Mouse (Mus musculus): Measurements from ENCODE around the gene Mfap5. TPM values are rescaled to one million over a fixed set of nuclear protein-coding genes. Genes with fewer than 3 reads are reported as not detected.

The Mfap5 gene
- polyA plus RNA-seq, 1 experiment: 0.32 TPM

DNA sequence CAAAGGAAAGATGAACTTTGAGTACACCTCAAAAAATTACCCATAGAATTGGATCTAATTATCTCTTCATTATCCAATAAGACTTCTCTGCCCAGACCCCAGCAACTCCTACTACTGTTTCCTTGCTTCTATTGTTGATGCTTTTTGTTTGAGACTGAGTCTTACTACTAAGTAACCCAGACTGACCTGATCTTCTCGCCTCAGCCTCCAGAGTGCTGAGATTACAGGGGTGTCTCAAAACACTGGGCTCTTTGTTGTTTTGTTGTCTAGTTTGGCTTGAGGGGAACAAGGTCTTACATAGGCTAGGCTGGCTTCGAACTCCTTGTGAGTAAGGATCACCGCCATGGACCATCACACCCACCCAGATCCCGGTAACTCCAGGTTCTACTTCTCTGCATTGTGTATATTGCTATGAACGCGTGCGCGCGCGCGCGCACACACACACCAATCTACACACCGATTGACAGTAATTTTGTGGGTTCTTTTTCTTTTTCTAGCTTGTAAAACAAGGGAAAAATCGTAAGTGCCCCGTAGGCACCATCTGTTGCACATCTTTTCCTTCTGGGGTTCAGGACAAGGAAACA lies 14.6 kb upstream of the Mfap5 start:
- TF ChIP-seq CTCF (IDR thresholded peaks at IDR 0.05; ENCODE audit: low read depth, low read length) (no peak), POLR2A (IDR thresholded peaks at IDR 0.05; ENCODE audit: borderline replicate concordance, low read depth, low read length) (no peak)
- Histone ChIP-seq H3K27ac (ENCODE audit: insufficient read depth, low read depth, low read length) (no peak overlapping the region), H3K4me1 (ENCODE audit: control insufficient read depth, insufficient read depth, low read length) (peaks cover 6% of the 10 kb centered on the region), H3K4me3 (ENCODE audit: insufficient read depth, low read length) (peak overlapping the region; percentile 58)

DNA sequence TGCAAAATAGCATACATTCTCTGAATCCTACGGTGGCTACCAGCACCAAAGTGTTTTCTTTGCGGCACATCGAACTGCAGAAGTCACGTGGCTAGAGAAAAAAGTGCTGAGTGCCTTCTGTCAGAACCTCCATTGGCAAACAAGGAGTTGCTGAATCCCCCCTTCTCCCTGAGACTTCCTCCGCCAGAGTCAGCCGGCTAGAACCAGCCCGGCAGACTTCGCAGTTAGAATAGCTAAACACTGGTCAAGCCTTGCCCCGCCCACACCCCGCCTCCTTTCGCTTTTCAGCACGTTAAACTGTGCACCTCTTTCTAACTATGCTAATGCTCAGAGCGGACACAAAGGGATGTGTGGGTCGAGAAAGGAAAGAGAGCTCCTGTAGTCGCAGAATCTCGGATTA lies 14.1 kb upstream of the Mfap5 start:
- Histone ChIP-seq H3K4me1 (ENCODE audit: control insufficient read depth, insufficient read depth, low read length) (peaks cover 6% of the 10 kb centered on the region), H3K4me3 (ENCODE audit: insufficient read depth, low read length) (peak overlapping the region; percentile 58)
- no peak for TF ChIP-seq POLR2A (IDR thresholded peaks at IDR 0.05; ENCODE audit: borderline replicate concordance, low read depth, low read length)
- no peak for TF ChIP-seq CTCF (IDR thresholded peaks at IDR 0.05; ENCODE audit: low read depth, low read length)

DNA sequence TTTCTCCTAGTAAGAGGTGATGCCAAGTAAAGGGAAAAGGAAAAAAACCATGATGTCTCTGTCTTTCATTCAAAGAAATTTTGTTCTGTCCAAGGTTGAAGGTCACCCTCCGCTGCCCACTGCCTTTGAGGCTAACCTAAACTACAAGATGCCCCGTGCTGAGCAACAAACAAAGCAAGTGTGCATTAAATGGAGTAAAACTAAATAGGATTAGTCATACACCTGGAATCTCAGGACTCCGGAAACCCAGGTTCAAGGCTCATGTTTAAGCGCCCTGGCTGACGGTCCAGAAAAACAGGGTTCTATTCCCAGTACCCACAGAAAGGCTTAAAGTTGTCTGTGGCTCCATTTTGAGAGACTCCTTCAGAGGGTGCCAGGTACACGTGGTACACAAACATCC lies 13.2 kb upstream of the Mfap5 start:
- no peak for TF ChIP-seq POLR2A (IDR thresholded peaks at IDR 0.05; ENCODE audit: borderline replicate concordance, low read depth, low read length)
- no peak for TF ChIP-seq CTCF (IDR thresholded peaks at IDR 0.05; ENCODE audit: low read depth, low read length)
- H3K27ac ChIP-seq (ENCODE audit: insufficient read depth, low read depth, low read length): no peak overlapping the region
- H3K4me3 ChIP-seq (ENCODE audit: insufficient read depth, low read length): no peak overlapping the region
- peaks cover 6% of the 10 kb centered on the region for H3K4me1 ChIP-seq (ENCODE audit: control insufficient read depth, insufficient read depth, low read length)

More for the DNA sequence above, 14.1 kb upstream of the Mfap5 start:
- H3K27ac ChIP-seq (ENCODE audit: insufficient read depth, low read depth, low read length): no peak overlapping the region

DNA sequence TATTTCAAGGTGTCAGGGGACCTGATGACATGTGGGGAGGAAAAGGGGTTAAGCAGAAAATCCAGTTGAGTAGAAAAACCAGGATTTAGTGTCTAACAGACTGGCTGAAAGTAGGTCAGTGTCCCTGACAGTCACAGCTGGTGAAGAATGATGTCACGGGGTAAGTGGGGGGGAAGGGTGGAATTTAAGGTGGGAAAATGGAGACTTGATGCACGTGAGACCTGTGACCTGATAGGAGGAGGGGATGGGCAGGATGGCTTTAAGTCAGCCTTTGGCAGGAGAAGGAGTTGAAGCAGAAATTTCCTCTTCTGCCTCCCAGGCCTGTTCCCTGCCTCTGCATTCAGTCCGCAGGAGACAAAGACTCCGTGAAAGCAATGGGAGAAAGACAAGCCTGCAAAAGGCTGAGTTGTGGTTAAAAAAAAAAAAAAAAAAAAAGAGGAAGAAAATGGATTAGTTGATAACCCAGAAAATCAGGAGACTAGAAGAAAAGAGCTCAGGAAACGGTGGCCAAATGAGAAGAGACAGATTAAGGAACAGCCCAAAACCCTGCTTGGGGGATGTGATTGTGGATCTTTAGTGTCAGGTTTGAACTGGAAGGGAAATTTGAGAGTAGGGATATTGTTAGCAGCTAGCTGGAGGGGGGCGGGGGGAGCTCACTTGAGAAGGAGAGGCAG lies 11.7 kb upstream of the Mfap5 start:
- H3K4me3 ChIP-seq (ENCODE audit: insufficient read depth, low read length): no peak overlapping the region
- peaks cover 6% of the 10 kb centered on the region for H3K4me1 ChIP-seq (ENCODE audit: control insufficient read depth, insufficient read depth, low read length)
- no peak for TF ChIP-seq POLR2A (IDR thresholded peaks at IDR 0.05; ENCODE audit: borderline replicate concordance, low read depth, low read length)
- no peak for TF ChIP-seq CTCF (IDR thresholded peaks at IDR 0.05; ENCODE audit: low read depth, low read length)
- H3K27ac ChIP-seq (ENCODE audit: insufficient read depth, low read depth, low read length): no peak overlapping the region

DNA sequence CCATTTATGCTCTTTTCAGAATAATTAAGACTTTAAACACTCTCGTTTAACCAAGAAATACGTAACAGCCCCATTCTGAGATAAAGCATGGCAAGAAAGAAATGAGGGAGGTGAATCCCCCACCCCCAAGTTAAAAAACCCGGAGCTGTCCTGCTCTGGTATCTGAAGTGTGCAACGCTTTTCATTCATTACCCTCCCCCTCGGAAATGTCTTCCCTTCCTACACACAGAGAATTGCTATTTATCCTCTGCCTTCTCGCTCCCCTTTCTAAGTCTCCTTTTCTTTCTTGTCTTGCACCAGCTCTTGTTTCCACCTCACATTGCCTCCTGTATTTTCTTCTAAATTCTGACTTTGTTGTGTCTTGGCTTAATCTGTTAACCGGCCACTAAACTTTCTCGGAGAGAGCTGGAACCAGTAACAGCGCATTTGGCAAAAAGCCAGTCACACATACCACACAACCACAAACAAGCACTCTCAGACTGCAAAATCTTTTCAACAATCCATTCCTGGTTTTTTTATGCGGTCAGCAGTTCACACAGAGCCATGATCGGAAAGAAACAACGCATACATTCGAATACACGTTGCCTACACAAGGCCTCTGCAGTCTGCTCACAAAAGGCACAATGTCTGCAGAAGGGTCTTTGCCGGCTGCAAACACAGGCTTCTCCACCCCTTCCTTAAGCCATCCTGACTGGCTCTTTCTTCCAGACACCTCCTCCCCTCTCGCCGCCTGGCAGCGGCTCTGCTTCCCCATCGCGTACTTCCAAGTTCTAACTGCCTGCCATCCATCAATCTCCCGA lies 10.4 kb upstream of the Mfap5 start:
- TF ChIP-seq CTCF (IDR thresholded peaks at IDR 0.05; ENCODE audit: low read depth, low read length) (no peak), POLR2A (IDR thresholded peaks at IDR 0.05; ENCODE audit: borderline replicate concordance, low read depth, low read length) (no peak)
- peak overlapping the region; percentile 19; the same call in 1 of the 2 replicates for H3K4me3 ChIP-seq (ENCODE audit: insufficient read depth, low read length)
- peaks cover 6% of the 10 kb centered on the region for H3K4me1 ChIP-seq (ENCODE audit: control insufficient read depth, insufficient read depth, low read length)
- H3K27ac ChIP-seq (ENCODE audit: insufficient read depth, low read depth, low read length): no peak overlapping the region

DNA sequence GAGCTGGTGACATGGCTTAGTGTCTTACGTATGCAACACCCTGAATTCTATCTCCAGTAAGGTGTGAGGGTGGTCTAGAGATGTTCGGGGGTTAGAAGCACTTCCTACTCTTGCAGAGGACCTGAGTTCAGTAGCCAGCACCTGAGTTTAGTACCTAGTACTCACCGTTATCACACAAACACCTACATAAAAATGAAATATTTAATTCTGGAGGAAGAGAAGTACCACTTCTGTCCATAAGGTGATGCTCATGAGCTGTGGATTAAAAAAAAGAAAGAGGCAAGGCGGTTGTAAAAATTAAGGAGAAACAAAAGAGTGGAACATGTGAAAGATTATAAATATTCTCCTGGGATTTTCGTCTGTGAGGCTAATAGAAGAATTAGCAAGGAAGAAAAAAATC lies 9.1 kb upstream of the Mfap5 start:
- H3K27ac ChIP-seq (ENCODE audit: insufficient read depth, low read depth, low read length): no peak overlapping the region
- no peak overlapping the region for H3K4me3 ChIP-seq (ENCODE audit: insufficient read depth, low read length)
- TF ChIP-seq POLR2A (IDR thresholded peaks at IDR 0.05; ENCODE audit: borderline replicate concordance, low read depth, low read length): no peak
- no peak for TF ChIP-seq CTCF (IDR thresholded peaks at IDR 0.05; ENCODE audit: low read depth, low read length)
- H3K4me1 ChIP-seq (ENCODE audit: control insufficient read depth, insufficient read depth, low read length): peaks cover 6% of the 10 kb centered on the region

DNA sequence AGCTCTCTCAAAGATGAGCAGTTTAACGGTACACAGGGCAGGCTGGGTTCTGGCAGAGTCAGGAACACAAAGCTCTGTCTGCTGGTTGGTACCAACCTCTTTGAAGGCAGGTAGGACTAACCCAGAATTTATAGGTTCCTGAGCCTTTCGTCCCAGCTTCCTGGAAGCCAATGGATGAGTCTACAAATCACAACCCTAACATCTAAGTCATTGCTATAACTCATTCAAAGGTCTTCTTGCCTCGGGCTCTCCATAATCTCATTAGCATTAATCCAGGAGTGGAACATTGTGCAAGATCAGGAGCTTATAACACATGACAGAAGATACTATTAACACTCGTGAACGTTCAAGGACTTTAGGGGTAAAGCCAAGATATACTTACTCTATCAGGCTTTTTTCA lies 7.0 kb upstream of the Mfap5 start, which contains the start of gene Rimklb:
Gene Rimklb, minus strand, starts transcription at position 101 of the 400 bp plus-strand sequence.
- H3K27ac ChIP-seq (ENCODE audit: insufficient read depth, low read depth, low read length): no peak within 1 kb of the TSS
- peaks cover 6% of the 10 kb centered on the region for H3K4me1 ChIP-seq (ENCODE audit: control insufficient read depth, insufficient read depth, low read length)
- H3K4me3 ChIP-seq (ENCODE audit: insufficient read depth, low read length): no peak within 1 kb of the TSS
- TF ChIP-seq CTCF (IDR thresholded peaks at IDR 0.05; ENCODE audit: low read depth, low read length) (no peak), POLR2A (IDR thresholded peaks at IDR 0.05; ENCODE audit: borderline replicate concordance, low read depth, low read length) (no peak)

DNA sequence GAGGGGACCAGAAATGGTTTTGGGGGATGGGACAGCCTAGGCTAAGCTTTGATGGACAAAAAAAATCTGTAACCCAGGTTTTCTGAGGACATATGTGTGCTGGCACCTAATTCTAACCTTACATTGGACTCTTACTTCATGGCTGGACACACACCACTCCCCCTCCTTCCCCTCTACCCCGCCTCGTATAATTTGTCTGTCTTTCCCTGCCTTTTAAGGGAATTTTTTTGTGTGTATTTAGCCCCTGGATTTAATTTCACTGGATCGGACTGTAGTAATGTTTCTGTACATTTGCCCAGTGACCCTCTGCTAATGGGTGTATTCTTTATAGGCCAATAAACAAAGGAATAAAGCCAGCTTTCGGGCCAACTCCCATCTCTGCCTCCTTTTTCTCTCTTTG lies 604 bp upstream of the Mfap5 start:
- H3K4me3 ChIP-seq (ENCODE audit: insufficient read depth, low read length): no peak overlapping the region
- H3K4me1 ChIP-seq (ENCODE audit: control insufficient read depth, insufficient read depth, low read length): no peaks in the 10 kb centered on the region
- H3K27ac ChIP-seq (ENCODE audit: insufficient read depth, low read depth, low read length): no peak overlapping the region
- no peak for TF ChIP-seq CTCF (IDR thresholded peaks at IDR 0.05; ENCODE audit: low read depth, low read length)
- TF ChIP-seq POLR2A (IDR thresholded peaks at IDR 0.05; ENCODE audit: borderline replicate concordance, low read depth, low read length): no peak

DNA sequence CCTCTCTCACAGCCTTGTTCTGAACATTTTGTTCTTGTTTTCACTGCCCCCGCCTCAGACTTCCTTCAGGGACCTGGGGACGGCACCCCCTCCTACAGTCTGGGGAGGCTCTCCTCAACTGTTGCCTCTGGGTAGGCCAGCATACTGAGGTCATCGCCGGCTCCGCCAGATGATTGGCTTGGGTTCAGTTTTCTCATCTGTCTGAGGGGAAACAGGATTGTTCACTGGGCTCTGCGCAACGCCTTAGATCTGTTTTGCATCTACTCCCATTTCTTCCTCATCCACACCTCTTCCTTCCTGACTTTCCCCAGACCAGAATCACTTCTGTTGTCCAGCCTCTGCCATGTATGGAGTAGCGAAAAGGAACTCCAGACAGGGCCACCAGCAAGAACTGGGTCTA lies 2.8 kb downstream of the Mfap5 start:
- Histone ChIP-seq H3K27ac (ENCODE audit: insufficient read depth, low read depth, low read length) (no peak overlapping the region), H3K4me3 (ENCODE audit: insufficient read depth, low read length) (no peak overlapping the region), H3K4me1 (ENCODE audit: control insufficient read depth, insufficient read depth, low read length) (0 out of 2 replicates have a peak, but pooled peaks cover 2% of the 10 kb centered on the region)
- TF ChIP-seq CTCF (IDR thresholded peaks at IDR 0.05; ENCODE audit: low read depth, low read length) (no peak), POLR2A (IDR thresholded peaks at IDR 0.05; ENCODE audit: borderline replicate concordance, low read depth, low read length) (no peak)
